Mouse (Mus musculus) natural killer cell, adult 2 months (primary cell): Measurements from ENCODE around the gene Nppc.

ENCODE experiments used
- DNase-seq, 2 experiments: peaks; one replicate each; pipeline ENCODE4 v3.0.0; 2022; ENCODE audit warnings: low spot score in 2 of 2

The Nppc gene

GRCm38 (mm10) chr1:86670279-86671038 lies at the start of gene Nppc:
Gene Nppc, minus strand, starts transcription at chr1:86670571.
- no peak for DNase-seq

GRCm38 (mm10) chr1:86719391-86719790 lies 49.0 kb upstream of the Nppc start:
- DNase-seq: no peak

- no peak for DNase-seq
Observed at GRCm38 (mm10) chr1:86718190-86718589, 47.8 kb upstream of the Nppc start.

GRCm38 (mm10) chr1:86713054-86713453 lies 42.7 kb upstream of the Nppc start:
- DNase-seq: no peak

- no peak for DNase-seq
Observed at GRCm38 (mm10) chr1:86712045-86712444, 41.7 kb upstream of the Nppc start.

- DNase-seq: no peak
Observed at GRCm38 (mm10) chr1:86709546-86709945, 39.2 kb upstream of the Nppc start.

GRCm38 (mm10) chr1:86705461-86705860 lies 35.1 kb upstream of the Nppc start:
- no peak for DNase-seq

- no peak for DNase-seq
Observed at GRCm38 (mm10) chr1:86703965-86704326, 33.6 kb upstream of the Nppc start.

GRCm38 (mm10) chr1:86703300-86703964 lies 33.1 kb upstream of the Nppc start, which contains the start of gene Dis3l2:
Gene Dis3l2, plus strand, starts transcription at chr1:86703808.
- DNase-seq: peak; percentile 56 to 76

- no peak for DNase-seq
Observed at GRCm38 (mm10) chr1:86700367-86700766, 30.0 kb upstream of the Nppc start.

- no peak for DNase-seq
Observed at GRCm38 (mm10) chr1:86699346-86700136, 29.2 kb upstream of the Nppc start.

- DNase-seq: no peak
Observed at GRCm38 (mm10) chr1:86698721-86699120, 28.4 kb upstream of the Nppc start.

- DNase-seq: no peak
Observed at GRCm38 (mm10) chr1:86696948-86697347, 26.6 kb upstream of the Nppc start.

GRCm38 (mm10) chr1:86691027-86691426 lies 20.7 kb upstream of the Nppc start:
- DNase-seq: no peak

GRCm38 (mm10) chr1:86687236-86687635 lies 16.9 kb upstream of the Nppc start:
- DNase-seq: no peak

- no peak for DNase-seq
Observed at GRCm38 (mm10) chr1:86678667-86679066, 8.3 kb upstream of the Nppc start.

GRCm38 (mm10) chr1:86677624-86678023 lies 7.3 kb upstream of the Nppc start:
- DNase-seq: no peak

GRCm38 (mm10) chr1:86675126-86675525 lies 4.8 kb upstream of the Nppc start:
- DNase-seq: no peak

- no peak for DNase-seq
Observed at GRCm38 (mm10) chr1:86674385-86674784, 4.0 kb upstream of the Nppc start.

- no peak for DNase-seq
Observed at GRCm38 (mm10) chr1:86669552-86670273, 658 bp downstream of the Nppc start.

GRCm38 (mm10) chr1:86665091-86665490 lies 5.3 kb downstream of the Nppc start:
- no peak for DNase-seq

- DNase-seq: no peak
Observed at GRCm38 (mm10) chr1:86657071-86657470, 13.3 kb downstream of the Nppc start.
